Mouse (Mus musculus): Measurements from ENCODE around the gene Klf15.

The Klf15 gene

DNA sequence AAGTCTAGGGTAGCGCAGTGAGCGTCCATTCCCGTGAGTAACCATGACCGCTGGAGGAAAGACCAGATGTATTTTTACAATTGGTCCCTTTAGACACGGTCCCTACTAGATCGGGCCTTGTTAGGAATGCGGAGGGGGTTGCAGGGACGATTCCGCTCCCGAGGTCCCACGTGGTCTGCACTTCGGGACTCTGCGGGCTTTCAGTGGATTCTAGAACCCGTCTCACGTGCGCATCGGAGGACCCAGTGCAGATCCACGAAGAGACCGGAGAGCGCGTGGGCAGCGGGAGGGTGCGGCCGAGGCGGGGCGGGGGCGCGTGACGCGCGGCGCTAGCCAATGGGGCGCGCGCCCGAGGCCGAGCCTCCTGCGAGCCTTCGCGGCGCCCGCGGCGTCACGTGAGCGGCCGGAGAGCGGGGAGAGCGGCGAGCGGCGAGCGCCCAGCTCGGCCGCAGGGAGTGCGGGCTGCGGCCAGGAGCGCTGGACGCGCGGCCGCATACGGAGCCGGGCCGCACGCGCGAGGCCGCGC is at the start of gene Klf15:
Gene Klf15, plus strand, starts transcription at position 396 of the 526 bp plus-strand sequence.
- peak; percentile 88 for DNase-seq

- DNase-seq, result peak; percentile 91
These were observed 39.8 kb upstream of the Klf15 start for GRCm38 (mm10) chr6:90422565-90422964.

DNA sequence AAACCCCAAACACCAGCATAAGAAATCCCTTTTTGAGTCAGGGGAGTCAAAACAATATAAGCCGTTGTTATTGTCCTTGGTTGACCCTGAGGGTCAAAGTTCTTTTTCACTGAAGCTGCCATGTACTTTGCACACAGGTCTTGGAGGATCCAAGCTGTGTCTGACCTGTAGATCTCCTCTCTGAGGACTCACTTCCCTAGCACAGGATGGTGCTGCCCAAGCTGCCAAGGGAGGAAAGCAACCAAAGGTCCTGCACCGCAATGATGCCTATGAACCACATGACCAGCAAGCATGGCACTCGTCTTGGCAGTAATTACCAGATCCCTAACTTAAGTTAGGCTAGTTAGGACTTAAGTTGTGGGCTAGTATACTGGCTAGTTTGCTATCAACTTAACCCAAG is 37.0 kb upstream of the Klf15 start:
- DNase-seq, result no peak

DNA sequence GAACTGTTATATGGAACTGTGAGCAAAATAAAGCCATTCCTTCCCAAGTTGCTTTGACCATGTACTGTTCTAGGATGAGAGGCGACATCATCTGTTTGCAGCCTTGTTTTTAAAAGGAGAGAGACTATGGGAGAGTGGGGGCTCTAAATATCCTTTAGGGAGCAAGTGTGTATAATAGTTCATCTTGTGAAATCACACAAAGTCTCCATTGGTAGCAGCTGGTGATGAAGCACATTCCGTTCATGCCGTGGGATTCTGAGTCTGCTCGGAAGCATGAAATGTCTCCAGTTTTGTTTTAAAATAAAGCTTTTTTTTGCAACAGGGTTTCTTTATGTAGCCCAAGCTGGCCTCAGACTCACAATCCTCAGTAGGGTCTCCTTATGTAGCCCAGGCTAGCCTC is 36.4 kb upstream of the Klf15 start:
- no peak for DNase-seq

GRCm38 (mm10) chr6:90428380-90428974 is 33.9 kb upstream of the Klf15 start, which contains the start of gene Cfap100:
TSS of gene Cfap100 (minus strand) at chr6:90428797.
- DNase-seq, result peak; percentile 85

DNA sequence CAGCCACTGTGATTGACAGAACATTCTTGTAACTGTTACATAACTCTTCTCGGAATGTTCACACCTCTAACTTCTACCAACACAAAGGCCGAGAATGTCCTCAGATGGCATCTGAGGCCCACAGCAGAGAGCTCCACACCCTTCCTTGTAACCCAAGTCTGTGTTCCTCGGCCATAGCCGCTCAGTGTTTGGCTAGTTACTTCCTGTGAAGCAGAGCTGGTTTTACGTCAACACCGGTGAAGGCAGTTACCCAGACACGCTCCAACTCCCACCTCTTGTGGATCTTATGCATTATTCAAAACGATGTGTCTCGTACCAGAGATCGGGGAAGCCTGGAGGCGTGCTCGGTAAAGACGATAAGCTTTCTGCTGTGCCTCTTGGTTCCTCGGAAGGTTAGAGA is 32.5 kb upstream of the Klf15 start:
- no peak for DNase-seq

GRCm38 (mm10) chr6:90431487-90431886 is 30.9 kb upstream of the Klf15 start:
- DNase-seq, result no peak

- DNase-seq, result no peak
These were observed 27.7 kb upstream of the Klf15 start for GRCm38 (mm10) chr6:90434687-90435086.

- peak; percentile 76 for DNase-seq
These were observed 27.2 kb upstream of the Klf15 start for GRCm38 (mm10) chr6:90435195-90435618.

GRCm38 (mm10) chr6:90436192-90436907 is 26.0 kb upstream of the Klf15 start:
- DNase-seq, result no peak

GRCm38 (mm10) chr6:90437041-90437440 is 25.3 kb upstream of the Klf15 start:
- no peak for DNase-seq

GRCm38 (mm10) chr6:90446883-90447282 is 15.5 kb upstream of the Klf15 start:
- peak; percentile 65 for DNase-seq

DNA sequence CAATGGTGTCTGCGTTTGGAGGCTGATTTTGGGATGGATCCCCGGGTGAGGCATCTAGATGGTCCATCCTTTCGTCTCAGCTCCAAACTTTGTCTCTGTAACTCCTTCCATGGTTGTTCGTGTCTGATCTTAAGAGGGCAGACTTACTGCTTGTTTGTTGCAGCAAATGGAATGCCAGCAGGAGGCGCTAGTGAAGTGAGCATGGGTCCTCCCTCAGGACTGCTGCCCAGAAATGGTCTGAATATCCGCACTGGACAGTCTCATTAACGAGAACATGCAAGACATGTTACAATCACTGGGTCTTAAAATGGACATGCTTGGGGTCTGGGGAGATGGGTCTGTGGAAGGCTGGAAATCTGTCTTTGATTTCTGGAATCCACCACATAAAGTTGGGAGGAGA is 12.2 kb upstream of the Klf15 start:
- peak; percentile 80 for DNase-seq

DNA sequence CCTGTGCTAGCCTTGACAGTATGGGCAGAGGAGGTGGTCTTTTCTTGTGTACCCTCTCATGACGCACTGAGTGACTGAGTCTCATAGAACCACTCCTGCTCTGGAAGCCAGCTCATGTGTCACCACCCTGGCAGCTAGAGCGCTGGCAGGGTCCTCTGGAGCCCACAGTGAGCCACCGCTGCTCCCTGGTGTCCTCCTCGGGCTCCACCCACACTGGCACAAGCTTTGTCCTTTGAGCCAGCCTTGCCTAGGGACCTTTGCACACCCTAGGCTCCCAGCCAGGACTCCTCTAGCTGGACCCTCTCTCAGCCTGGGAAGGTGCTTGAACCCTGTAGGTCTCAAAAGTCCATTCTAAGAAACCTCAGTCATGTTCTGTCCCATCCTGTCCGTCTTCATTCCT is 11.7 kb upstream of the Klf15 start:
- DNase-seq, result no peak

DNA sequence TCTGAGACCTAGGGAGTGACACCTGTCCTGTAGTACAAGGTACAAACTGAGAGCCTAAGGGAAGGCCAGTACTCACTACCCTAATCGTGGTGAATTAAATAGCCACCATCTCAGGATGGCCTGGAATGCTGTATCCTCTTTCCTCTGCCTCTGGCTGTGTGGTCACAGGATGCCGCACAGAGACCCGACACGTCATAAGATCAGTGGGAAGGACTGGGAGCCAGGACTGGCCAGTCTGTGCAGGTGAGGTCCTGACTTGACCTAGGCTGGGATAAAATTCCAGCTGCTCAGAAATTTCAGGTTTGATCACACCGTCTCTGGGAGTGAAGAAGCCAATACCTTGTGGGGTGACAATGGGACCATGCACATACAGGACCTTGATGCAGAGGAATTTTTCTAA is 10.9 kb upstream of the Klf15 start:
- DNase-seq, result no peak

GRCm38 (mm10) chr6:90452603-90453002 is 9.8 kb upstream of the Klf15 start:
- no peak for DNase-seq

DNA sequence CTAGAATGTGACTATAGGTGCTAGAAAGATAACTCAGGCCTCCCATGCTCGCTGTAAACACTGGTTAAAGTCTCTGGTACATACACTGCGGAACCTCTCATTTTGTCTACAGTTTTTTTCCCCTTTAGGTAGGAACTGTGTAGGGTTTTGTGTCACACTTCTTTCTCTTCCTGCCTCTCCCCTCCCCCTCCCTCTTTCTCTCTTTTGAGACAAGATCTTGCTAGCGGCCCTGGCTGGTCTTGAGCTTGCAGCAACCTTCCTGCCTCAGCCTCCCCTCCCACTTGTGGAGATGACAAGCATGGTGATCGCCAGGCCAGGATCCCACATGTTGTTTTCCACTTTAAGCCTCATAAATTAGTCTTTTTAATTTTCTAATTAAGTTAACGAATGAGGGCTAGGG is 8.6 kb upstream of the Klf15 start:
- no peak for DNase-seq

GRCm38 (mm10) chr6:90457421-90457820 is 5.0 kb upstream of the Klf15 start:
- DNase-seq, result no peak

DNA sequence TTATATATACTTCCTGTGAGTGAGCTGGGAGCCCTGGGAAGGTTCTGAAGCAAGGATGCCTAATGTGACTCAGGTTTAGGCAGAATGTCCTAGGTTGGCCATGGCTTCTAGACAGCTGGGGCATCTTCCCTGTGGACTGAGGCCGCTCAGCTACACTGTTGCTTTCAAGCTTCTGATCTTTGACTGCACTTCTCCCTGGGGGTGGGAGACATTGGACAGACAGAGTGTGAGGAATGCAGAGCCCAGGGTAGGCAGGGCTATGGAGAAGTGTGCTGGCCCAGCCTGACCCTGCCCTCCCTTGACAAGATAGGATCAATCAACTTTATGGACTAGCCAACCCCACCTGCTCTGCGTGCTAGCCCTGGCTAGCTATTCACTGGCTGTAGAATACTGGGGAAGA is 1.2 kb upstream of the Klf15 start:
- no peak for DNase-seq

DNA sequence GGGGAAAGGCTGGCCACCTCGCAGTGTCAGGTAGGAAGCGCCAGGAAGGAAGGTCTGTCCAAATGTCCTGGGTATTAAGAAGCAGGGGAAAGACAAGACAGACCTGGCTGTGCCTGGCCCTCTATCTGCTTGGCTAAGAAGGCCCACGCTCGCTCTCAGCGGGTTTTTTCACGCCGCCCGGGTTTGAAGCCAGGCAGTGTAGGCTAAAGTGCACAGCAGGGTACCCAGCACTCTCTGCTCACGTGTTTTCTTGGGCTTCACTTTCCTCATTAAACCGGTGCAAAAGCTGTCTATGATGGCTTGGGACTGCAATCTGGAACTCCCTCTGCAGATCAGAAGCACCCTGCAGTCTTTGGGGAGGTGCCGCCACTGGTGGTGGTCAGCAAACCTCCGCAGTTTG is 605 bp upstream of the Klf15 start:
- DNase-seq, result no peak

DNA sequence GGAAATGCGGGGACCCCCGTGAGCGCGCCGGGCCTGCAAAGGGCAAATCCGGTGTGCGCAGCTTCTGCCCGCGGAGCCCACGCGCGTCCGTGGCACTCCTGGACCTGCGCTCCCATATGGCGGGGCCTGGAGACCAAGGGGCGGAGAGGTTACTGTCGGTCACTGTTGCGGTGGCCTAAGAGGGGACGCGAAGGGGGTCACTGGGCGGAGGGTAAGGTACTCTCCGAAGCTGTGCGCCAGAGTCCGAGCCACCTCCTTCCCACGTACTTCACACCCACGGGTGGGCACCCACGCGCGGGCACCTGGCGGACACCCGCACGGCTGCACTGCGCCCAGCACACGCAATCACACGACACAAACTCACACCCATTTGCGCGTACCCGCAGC is 458 bp downstream of the Klf15 start:
- peak; percentile 64 for DNase-seq

DNA sequence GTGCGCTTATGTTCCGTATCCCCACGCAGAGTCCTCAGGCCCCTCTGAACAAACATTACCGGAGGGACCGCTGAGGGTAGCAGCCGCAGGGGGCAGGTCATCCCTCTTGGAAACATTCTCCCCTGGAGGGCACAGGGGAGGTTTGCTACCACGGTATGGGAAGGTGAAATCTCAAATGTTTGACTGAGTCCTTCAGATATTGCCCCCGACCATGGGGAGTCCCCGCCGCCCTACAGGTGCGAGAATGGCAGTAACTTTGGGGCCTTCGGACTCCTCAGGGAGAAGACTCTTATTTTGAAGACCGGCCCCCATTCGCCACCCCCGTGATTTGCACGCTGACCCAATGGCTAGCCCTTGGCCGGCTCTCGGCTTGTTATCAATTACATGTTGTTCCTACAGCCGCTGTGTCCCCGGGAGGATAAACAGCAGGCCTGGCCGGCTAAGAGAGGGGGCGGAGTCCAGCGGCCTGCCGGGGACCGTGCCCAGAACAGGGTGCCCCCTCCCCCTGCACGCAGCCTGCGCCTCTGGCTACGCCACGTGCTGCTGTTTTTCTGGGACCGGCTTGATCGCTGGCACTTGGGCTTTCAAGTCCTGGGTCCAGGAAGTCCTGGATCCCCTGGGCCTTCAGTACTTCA is 969 bp downstream of the Klf15 start:
- peak; percentile 87 for DNase-seq

DNA sequence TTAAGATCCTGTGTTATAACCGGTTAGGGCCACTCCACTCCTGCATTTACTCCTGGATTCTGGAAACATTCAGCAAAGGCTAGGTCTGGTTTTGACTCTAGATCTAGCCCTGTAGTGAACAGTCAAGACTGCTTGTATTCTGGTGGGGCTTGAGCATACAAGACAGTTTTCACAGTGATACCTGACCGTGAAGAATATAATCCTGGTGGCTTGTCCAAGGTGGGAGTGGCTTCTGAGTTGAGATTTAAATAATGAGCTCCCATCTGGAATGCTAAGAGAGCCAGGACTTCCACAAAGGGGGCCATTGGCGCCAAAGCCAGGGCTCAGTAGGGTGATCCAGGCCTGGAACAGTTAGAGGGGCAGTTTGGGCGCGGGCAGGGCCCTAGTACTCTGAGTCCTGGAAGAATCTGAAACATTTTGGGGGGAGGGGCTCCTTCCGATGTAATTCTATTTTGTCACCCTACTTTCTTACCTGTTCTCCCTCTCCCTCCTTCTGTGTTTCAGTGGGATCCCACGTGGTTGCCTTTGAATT is 1.6 kb downstream of the Klf15 start:
- DNase-seq, result no peak
